Mouse (Mus musculus) adrenal gland, adult 2 months (tissue): ENCODE measurements around the gene Dab2ip. TPM values are rescaled to one million over a fixed set of nuclear protein-coding genes. Genes with fewer than 3 reads are reported as not detected.

ENCODE experiments used
- DNase-seq: peaks from one replicate; pipeline ENCODE4 v3.0.0; 2021
- polyA plus RNA-seq: library from polyadenylated mRNA; depleted of rRNA; stranded (reverse); fragments of >200 nt; gene quantifications from 2 replicates; pipeline ENCODE4 v1.2.3, GENCODE M21; 2012; rRNA removed
- total RNA-seq, 2 experiments: library from RNA; stranded (reverse); gene quantifications; 2 replicates each; pipeline ENCODE4 v1.2.3; 2021

The Dab2ip gene
- total and polyA plus RNA-seq, 3 experiments = 69.4 to 192 (median 82.3) TPM

GRCm38 (mm10) chr2:35750533-35751141 is 192.6 kb downstream of the Dab2ip start:
- DNase-seq = no peak

- DNase-seq = no peak
Measured at GRCm38 (mm10) chr2:35751781-35752505, 193.9 kb downstream of the Dab2ip start.

- no peak for DNase-seq
Measured at GRCm38 (mm10) chr2:35756467-35756866, 198.4 kb downstream of the Dab2ip start.

- no peak for DNase-seq
Measured at GRCm38 (mm10) chr2:35760352-35760751, 202.3 kb downstream of the Dab2ip start.

- no peak for DNase-seq
Measured at GRCm38 (mm10) chr2:35760867-35761266, 202.8 kb downstream of the Dab2ip start.

GRCm38 (mm10) chr2:35761458-35761857 is 203.4 kb downstream of the Dab2ip start:
- DNase-seq = no peak

- DNase-seq = no peak
Measured at GRCm38 (mm10) chr2:35763818-35764217, 205.8 kb downstream of the Dab2ip start.

GRCm38 (mm10) chr2:35764328-35764727 is 206.3 kb downstream of the Dab2ip start:
- no peak for DNase-seq

- DNase-seq = no peak
Measured at GRCm38 (mm10) chr2:35767834-35768537, 209.9 kb downstream of the Dab2ip start.

- no peak for DNase-seq
Measured at GRCm38 (mm10) chr2:35768538-35769238, 210.6 kb downstream of the Dab2ip start.

GRCm38 (mm10) chr2:35769398-35769797 is 211.3 kb downstream of the Dab2ip start:
- DNase-seq = no peak

- DNase-seq = peak; percentile 25
Measured at GRCm38 (mm10) chr2:35770541-35770940, 212.5 kb downstream of the Dab2ip start.

- no peak for DNase-seq
Measured at GRCm38 (mm10) chr2:35775651-35776055, 217.6 kb downstream of the Dab2ip start.

- DNase-seq = no peak
Measured at GRCm38 (mm10) chr2:35776935-35777334, 218.9 kb downstream of the Dab2ip start.

GRCm38 (mm10) chr2:35779266-35779665 is 221.2 kb downstream of the Dab2ip start:
- DNase-seq = no peak

Other genes starting within 250 kb of the Dab2ip start
- gene Stom, start 221.3 kb upstream of the Dab2ip start, total RNA-seq = 10 to 100 TPM; 50.4 to 54.6 TPM
- gene Stom, start 221.3 kb upstream of the Dab2ip start, polyA plus RNA-seq = 14.1 and 15.0 TPM in 2 replicates
- not detected for gene 4930568D16Rik, start 190.5 kb upstream of the Dab2ip start, total RNA-seq
- not detected in 2 replicates for gene 4930568D16Rik, start 190.5 kb upstream of the Dab2ip start, polyA plus RNA-seq
- not detected for gene 4930402F06Rik, start 161.1 kb upstream of the Dab2ip start, total RNA-seq
- gene 4930402F06Rik, start 161.1 kb upstream of the Dab2ip start, polyA plus RNA-seq = not detected in 2 replicates
- 10 to 100 TPM; 11.4 to 12.1 TPM for gene Ggta1, start 95.0 kb upstream of the Dab2ip start, total RNA-seq
- gene Ggta1, start 95.0 kb upstream of the Dab2ip start, polyA plus RNA-seq = 3.3 and 4.5 TPM in 2 replicates